Mouse (Mus musculus) T-cell, adult 2 months (primary cell): ENCODE measurements at regions not wholly inside any gene's neighbourhood (a gene's known extent, or its start where the extent isn't known, plus 50 kb on each side); places are given as distances from the start of the nearest gene placed in this dataset.
"Not testable (repeated sequence)": the region's sequence is repeated elsewhere in the genome, so short reads cannot be mapped to it uniquely, and the experiment has no call there.

Experiments used
- DNase-seq: peaks from one replicate; pipeline ENCODE4 v3.0.0; 2022; ENCODE audit warnings: low spot score

DNA sequence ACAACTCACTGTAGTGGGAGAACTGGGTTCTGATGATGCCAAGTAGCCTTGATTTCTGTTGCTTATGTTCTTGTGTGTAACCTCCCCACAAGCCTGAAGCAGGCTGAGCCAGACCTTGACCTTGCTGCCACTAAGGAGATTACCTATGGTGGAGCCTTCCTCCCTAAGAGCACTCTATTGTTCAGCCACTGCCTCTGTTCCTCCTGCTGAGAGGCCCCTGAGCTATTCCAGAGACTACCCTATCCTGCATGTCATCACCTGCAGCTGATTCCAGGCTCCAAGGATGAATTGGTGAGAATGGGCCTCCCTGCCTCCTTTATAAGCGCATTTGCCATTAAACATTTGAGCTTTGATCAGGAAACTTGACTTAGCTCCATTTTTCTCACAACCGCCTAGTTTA is 60.8 kb upstream of the Dnajc1 start:
- DNase-seq = not testable (repeated sequence)

DNA sequence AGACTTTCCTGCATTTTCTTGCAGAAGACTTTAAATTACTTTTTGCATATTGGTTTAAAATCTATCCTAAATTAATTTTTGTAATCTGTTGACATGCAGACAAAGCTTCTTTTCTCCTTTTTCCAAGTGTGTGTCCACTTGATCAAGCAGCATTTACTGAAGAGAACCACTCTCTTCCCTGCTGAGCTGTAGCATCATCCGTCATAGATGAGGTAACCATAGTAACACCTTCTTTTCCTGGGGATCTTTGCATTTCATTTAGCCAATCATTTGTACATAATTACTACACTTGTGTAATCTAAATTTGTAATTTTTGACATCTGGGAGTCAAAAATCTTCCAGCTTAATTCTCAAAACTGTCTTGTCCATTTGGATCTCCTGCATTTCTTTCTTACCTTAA is 53.2 kb upstream of the Dnajc1 start:
- DNase-seq = no peak
